Mouse (Mus musculus) C2C12 (cell line): ENCODE data around the gene Shank3.

ENCODE experiments used
- CEBPB ChIP-seq: IDR thresholded peaks from one replicate; pipeline ENCODE4 v1.6.1; 2011; ENCODE audit warnings: low read depth, mild to moderate bottlenecking, control low read depth, moderate library complexity
- CTCF ChIP-seq: IDR thresholded peaks from one replicate; pipeline ENCODE4 v1.5.1; 2011; ENCODE audit not compliant: control insufficient read depth, insufficient read depth, insufficient read length
- FOSL1 ChIP-seq: IDR thresholded peaks from one replicate; pipeline ENCODE4 v1.8.0; 2011; ENCODE audit warnings: mild to moderate bottlenecking, low read length; ENCODE audit not compliant: poor library complexity, insufficient read depth, severe bottlenecking
- MAX ChIP-seq: IDR thresholded peaks from one replicate; pipeline ENCODE4 v1.6.1; 2011; ENCODE audit warnings: mild to moderate bottlenecking, control low read depth
- MYOG ChIP-seq: IDR thresholded peaks from one replicate; pipeline ENCODE4 v1.6.1; 2011; ENCODE audit not compliant: control insufficient read depth, insufficient read length; ENCODE audit errors: extremely low read depth
- USF1 ChIP-seq: IDR thresholded peaks from one replicate; pipeline ENCODE4 v1.6.1; 2011; ENCODE audit warnings: low read depth, mild to moderate bottlenecking, control low read depth, moderate library complexity

GRCm38 (mm10) chr15:89477806-89478205 lies 21.6 kb upstream of the Shank3 start:
- no peak for TF ChIP-seq CEBPB
- TF ChIP-seq CTCF, result no peak
- TF ChIP-seq USF1, result no peak
- no peak for TF ChIP-seq MAX
- no peak for TF ChIP-seq FOSL1
- TF ChIP-seq MYOG, result no peak
